Mouse (Mus musculus) thymus, adult 2 months (tissue): Measurements from ENCODE around the gene Cxcl10. TPM values are rescaled to one million over a fixed set of nuclear protein-coding genes. Genes with fewer than 3 reads are reported as not detected.

ENCODE experiments used
- DNase-seq: peaks from one replicate; pipeline ENCODE4 v3.0.0; 2021
- H3K27ac ChIP-seq: fragments of 200-500 bp; 2 replicates; pipeline ENCODE4 v1.5.1; 2012; ENCODE audit warnings: low read length, control low read depth; ENCODE audit not compliant: control insufficient read depth, insufficient read depth
- H3K27me3 ChIP-seq: fragments of 200-500 bp; 2 replicates; pipeline ENCODE4 v1.6.1; 2012; ENCODE audit warnings: mild to moderate bottlenecking, low read length, moderate library complexity, mixed read lengths; ENCODE audit not compliant: control insufficient read depth, insufficient read depth
- H3K36me3 ChIP-seq: fragments of 200-500 bp; 2 replicates; pipeline ENCODE4 v1.6.1; 2012; ENCODE audit warnings: mild to moderate bottlenecking, low read length, moderate library complexity; ENCODE audit not compliant: control insufficient read depth, insufficient read depth
- H3K4me1 ChIP-seq: fragments of 200-500 bp; replicated peaks from 2 replicates; pipeline ENCODE4 v1.6.1; 2012; ENCODE audit warnings: low read length; ENCODE audit not compliant: control insufficient read depth, insufficient read depth
- H3K4me3 ChIP-seq: fragments of 200-500 bp; 2 replicates; pipeline ENCODE4 v1.5.1; 2012; ENCODE audit warnings: mild to moderate bottlenecking, low read length, control low read depth, moderate library complexity; ENCODE audit not compliant: control insufficient read depth, insufficient read depth
- CTCF ChIP-seq: fragments of 200-500 bp; IDR thresholded peaks from 2 replicates; pipeline ENCODE4 v1.5.1; 2012; ENCODE audit warnings: mild to moderate bottlenecking, control low read depth, low read length, moderate library complexity, borderline replicate concordance; ENCODE audit not compliant: control insufficient read depth, poor library complexity, insufficient read depth; ENCODE audit errors: extremely low read depth
- POLR2A ChIP-seq: fragments of 200-500 bp; IDR thresholded peaks from 2 replicates; pipeline ENCODE4 v1.6.1; 2012; ENCODE audit warnings: mild to moderate bottlenecking, low read length, control low read depth, moderate library complexity; ENCODE audit not compliant: control insufficient read depth, poor library complexity, insufficient read depth; ENCODE audit errors: extremely low read depth
- WGBS: fragments of 180-500 bp; shearing (Covaris S2); methylation state at CpG from one replicate; pipeline ENCODE4 v1.1.7; 2018; 5-methylcytosine and 5-hydroxymethylcytosine counted together
- polyA plus RNA-seq: library from polyadenylated mRNA; depleted of rRNA; stranded (reverse); fragments of >200 nt; gene quantifications from 2 replicates; pipeline ENCODE4 v1.2.3, GENCODE M21; 2012; rRNA removed

Cxcl10 gene
- polyA plus RNA-seq, 1 experiment = 93.6 TPM

DNA sequence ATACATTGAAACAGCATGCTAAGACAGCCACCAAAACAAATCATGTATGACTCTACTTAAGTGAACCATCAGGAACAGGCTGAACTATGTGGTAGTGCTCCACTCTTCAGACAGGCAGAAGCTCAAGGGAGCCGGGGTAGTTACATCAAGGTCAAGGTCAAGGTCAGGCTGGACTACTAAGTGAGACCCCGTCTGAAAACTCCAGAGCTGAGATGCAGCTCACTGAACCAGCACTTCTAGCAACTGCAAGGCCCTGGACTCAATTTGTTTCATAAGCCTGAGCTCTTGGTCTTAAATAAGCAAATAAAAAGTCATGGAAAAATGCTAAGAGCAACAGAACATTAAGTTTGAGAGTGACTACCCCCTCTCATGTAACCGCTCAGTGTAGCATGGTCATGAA, 44.4 kb downstream of the Cxcl10 start:
- TF ChIP-seq CTCF (no peak), POLR2A (no peak)
- WGBS = 97% methylated on average over 3 of the region's 3 CpGs

DNA sequence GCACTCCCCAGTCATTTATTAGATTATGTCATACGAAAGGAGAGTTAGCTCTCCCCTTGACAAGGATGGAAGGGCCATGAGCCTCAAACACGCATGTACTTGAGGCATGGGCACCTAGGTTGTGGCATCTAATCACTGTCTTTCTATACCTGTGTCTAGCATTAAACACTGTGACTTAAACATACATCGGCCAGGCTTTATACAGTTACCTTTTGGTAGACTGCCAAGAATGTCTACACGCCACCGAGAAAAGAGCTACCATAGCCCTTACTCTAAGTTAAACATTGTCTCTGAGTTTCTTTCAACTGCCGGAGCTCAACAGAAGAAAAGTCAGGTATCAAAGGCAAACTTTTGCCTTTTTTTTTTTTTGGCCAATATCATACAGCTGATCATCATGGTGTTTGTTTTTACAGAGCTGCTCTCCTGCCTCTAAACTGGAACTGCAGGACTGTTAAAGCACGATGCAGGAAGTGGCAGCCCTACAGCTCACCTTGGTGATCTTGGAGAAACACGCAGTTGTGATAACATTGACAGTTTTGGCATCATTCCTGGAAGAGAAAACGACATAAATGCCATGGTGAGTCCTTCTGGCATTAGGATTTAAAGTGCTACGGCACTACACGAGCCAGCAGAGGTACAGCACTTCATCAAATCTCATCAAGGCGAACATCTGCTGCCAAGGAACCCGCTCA, 46.4 kb downstream of the Cxcl10 start:
- H3K4me1 ChIP-seq = no peaks in the 10 kb centered on the region
- peaks cover 48% of the 10 kb centered on the region for H3K36me3 ChIP-seq
- no peak overlapping the region for H3K27ac ChIP-seq
- H3K27me3 ChIP-seq = no peaks in the 10 kb centered on the region
- 95% methylated on average over 13 of the region's 13 CpGs for WGBS
- H3K4me3 ChIP-seq = no peak overlapping the region
- TF ChIP-seq POLR2A = no peak
- no peak for DNase-seq

More for the DNA sequence above, 44.4 kb downstream of the Cxcl10 start:
- no peak for DNase-seq
- H3K36me3 ChIP-seq = peaks cover 44% of the 10 kb centered on the region
- H3K4me3 ChIP-seq = no peak overlapping the region
- H3K27me3 ChIP-seq = no peaks in the 10 kb centered on the region
- H3K27ac ChIP-seq = no peak overlapping the region
- H3K4me1 ChIP-seq = peaks cover 4% of the 10 kb centered on the region

Other genes starting within 250 kb of the Cxcl10 start
- gene Uso1, start 211.0 kb downstream of the Cxcl10 start, polyA plus RNA-seq = 25.4 and 32.3 TPM in 2 replicates
- gene U90926, start 133.5 kb downstream of the Cxcl10 start, polyA plus RNA-seq = 0.45 TPM in 1 of 2 replicates, not detected in the other
- 1.3 and 1.7 TPM in 2 replicates for gene Ppef2, start 92.6 kb downstream of the Cxcl10 start, polyA plus RNA-seq
- gene Naaa, start 70.7 kb downstream of the Cxcl10 start, polyA plus RNA-seq = 36.0 and 50.7 TPM in 2 replicates
- 15.8 and 18.1 TPM in 2 replicates for gene Sdad1, start 38.4 kb downstream of the Cxcl10 start, polyA plus RNA-seq
- gene Cxcl9, start 20.8 kb downstream of the Cxcl10 start, polyA plus RNA-seq = 24.5 and 41.8 TPM in 2 replicates
- 4.5 and 12.7 TPM in 2 replicates for gene Art3, start 17.1 kb downstream of the Cxcl10 start, polyA plus RNA-seq
- gene Nup54, start 86.3 kb upstream of the Cxcl10 start, polyA plus RNA-seq = 26.9 and 34.6 TPM in 2 replicates
- 40.2 and 40.9 TPM in 2 replicates for gene Scarb2, start 157.9 kb upstream of the Cxcl10 start, polyA plus RNA-seq
- not detected in 2 replicates for gene Fam47e, start 206.2 kb upstream of the Cxcl10 start, polyA plus RNA-seq